Mouse (Mus musculus): Measurements from ENCODE around the gene Rasa3.
A peak's percentile ranks its signal among the peaks of the same experiment; 100 is the strongest.

Rasa3 gene

DNA sequence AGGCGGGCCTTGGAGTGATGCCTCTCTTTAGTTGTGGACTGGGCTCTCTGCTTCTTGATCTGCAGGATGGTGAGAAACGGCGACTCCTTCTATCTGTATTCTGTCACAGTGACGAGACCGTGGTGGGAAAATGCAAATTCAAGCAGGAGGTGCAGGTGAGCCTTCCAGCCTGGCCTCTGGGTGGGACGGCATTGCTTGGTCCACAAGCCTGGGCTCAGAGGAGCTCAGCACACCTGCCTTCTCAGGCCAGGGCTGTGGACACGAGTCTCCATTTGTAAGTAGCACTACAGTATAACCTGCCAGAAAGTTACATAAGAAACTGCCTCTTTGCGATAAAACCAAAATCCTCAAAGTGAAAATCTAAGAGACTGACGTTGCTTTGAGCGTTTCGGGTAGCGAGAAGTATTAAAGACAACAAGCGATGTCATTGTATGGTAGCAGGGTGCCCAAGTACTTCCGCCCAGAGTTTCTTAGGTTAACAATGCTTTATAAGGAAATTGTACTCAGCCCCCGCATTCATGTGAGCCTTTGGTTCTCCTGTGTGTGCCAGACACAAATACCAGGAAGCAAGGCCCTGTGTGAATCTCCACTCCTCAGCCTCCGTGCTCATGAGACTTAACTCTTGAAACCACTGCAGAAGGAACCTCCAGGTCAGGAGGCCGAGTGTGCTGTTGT is 60.4 kb downstream of the Rasa3 start:
- no peak for DNase-seq (ENCODE audit: low spot score)

DNA sequence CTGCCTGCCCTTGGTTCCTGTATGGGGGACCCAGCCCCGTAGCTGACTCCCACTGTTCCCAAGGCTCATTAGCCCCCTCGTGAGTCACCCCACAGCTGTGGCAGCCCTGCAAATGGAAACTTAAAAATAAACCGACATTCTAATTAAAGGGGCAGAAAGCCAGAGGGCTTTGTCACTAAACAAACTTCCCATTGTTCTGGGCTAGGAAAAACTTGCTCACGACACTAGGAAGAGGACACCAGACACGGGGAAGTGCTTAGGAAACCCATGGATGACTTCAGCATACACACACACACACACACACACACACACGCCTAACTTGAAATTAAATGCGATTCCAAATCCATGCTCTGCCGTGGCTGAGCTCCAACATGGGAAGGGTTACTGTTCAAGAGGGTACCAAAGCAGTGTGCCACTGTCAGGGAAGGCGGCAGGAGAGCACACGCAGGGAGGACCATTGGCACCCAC is 62.4 kb downstream of the Rasa3 start:
- DNase-seq (ENCODE audit: low spot score) = no peak

DNA sequence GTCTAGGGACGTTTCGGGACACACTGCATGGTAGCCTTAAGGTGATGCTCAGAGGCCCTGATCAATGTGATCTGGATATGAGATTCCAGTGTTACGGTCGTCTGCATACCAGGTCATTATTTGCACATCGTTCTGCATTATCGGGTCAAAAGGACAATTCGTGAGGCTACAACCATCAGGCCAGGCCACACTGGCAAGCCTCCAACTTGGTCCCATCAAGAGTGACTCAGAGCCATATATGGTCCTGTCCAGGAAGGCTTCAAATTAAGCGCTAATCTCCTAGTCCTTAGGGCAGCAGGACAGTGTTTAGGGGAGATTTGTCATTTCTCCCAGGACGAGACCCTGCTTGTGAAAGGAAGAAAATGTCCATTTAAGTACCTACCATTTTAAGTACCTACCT is 63.3 kb downstream of the Rasa3 start:
- no peak for DNase-seq (ENCODE audit: low spot score)

DNA sequence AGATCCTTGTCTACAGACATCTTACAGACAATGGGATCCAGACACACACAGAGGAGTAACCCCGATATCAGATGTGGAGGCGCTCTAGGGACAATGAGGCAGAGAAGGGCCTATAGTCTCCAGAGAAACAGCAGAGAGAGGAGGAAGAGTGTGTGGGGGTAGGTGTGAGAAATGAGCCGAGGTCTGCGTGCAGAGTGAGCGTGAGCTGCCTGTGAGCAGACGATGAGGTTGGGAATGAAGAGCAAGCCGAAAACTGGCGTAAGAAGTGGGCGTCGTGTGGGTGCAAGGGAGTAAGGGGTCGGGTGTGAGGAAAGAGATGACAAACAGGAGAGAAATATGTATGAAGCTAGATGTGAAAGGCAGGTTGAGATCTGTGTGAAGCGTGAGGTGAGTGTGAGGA is 65.7 kb downstream of the Rasa3 start:
- DNase-seq (ENCODE audit: low spot score) = no peak

DNA sequence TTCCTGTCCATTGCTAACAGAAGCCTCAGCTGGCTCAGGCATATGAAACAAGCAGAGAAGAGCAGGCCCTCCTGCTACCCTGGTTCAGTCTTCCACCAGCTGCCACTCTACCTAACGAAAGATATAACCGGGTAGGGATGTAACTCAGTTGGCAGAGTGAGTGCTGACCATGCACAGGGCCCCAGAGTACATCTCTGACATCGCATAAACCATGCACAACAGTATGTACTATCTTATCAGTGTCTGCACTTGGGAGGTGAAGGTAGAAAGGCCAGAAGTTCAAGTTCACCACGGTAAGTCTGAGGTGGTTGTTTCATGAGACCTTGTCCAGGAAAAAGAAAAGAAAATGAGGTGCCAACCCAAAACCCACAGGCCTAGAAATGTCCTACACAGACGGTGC is 67.4 kb downstream of the Rasa3 start:
- DNase-seq (ENCODE audit: low spot score) = no peak

DNA sequence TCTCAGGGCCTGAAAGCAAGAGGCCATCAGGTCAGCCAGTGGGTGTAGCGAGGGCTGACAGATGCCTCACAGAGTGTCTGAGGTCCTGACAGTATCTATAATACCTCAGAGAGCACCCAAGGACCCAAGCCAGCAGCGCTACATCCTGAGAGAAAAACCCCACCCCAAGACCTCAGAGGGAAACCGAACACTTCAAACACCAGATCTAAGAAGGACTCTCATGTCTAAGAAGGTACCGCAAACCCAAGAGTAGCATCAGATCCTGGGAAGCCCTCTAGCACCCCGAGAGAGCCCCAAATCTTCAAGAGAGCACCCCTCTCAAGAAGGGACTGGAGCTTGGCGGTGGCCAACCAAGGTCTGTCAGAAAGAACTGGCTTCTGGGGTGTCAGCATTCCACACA is 68.5 kb downstream of the Rasa3 start:
- no peak for DNase-seq (ENCODE audit: low spot score)

DNA sequence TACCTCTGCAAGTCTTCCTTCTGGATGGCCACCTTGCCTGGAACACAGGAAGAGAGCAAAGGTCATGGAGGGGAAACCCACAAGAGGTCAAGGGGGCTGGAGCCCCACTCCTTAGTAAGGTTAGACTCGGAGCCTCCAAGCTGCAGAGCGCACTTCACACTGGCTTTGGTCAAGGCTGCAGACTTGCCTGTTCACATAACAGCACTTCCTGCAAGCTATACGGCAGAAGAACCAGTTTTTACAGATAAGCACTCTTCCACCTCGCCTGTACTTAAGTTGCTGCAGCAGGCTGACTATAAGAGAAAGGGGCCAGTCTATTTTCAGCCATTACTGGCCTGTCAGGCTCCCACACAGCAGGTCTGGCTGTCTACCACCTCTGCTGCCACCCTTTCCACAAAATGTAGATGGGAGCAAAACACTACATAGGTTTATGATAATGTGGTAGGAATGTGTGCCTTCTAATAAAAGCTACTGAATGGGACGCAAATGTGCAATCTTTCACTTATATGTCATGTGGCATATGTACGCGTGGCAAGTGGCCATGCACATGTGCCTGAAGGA is 71.4 kb downstream of the Rasa3 start:
- DNase-seq (ENCODE audit: low spot score) = no peak

DNA sequence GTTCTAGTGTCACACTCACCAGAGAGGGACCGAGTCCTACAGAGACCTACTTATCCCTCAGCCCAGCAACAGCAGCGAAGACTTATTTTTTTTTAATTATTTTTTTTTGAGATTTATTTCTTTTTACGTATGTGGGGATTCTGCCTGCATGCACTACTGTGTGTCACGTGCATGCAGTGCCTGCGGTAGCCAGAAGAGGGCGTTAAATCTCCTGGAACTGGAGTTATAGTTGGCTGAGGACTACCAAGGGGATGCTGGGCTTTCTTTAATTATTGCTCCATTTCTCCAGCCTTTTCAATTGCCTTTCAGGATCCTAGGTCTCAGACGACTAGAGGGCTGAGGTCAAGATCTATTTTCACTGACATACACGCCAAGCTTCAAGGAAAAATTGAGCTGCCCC is 74.8 kb downstream of the Rasa3 start:
- DNase-seq (ENCODE audit: low spot score) = peak; percentile 70

DNA sequence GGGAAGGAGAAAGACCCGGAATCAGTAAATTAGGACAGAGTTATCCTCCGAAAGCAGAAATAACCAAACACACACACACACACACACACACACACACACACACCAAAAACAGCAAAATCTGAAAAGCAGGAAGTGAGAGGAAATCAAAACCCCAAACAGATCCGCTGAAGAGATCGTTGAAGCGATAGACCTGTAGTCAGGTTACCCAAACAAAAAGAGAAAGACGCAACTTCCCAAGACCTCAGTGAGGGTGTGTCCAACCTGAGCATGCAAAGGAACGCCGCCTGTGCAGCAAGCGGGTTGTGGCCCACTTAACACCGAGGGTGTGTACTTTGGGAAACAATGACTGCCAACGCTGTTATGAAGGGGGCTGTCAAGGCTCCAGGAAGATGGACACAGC is 76.2 kb downstream of the Rasa3 start:
- DNase-seq (ENCODE audit: low spot score) = no peak

DNA sequence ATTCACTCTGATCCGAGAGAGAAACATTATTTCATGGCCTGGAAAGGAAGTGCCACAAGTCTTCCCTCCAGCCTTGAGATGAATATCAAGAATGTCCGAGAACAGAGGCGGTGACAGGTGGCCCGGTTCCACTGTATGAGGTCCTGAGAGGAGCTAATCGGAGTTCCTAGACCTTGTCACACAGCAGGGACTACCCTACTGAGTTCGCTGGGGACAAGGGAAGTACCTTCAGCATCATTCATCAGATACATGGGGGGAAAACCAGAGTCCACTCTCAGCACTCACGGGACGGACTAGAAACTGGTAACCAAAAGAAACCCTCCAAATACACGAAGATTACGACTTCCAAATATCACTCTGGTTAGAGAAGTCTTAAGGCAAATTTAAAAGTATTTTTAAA is 76.7 kb downstream of the Rasa3 start:
- no peak for DNase-seq (ENCODE audit: low spot score)

DNA sequence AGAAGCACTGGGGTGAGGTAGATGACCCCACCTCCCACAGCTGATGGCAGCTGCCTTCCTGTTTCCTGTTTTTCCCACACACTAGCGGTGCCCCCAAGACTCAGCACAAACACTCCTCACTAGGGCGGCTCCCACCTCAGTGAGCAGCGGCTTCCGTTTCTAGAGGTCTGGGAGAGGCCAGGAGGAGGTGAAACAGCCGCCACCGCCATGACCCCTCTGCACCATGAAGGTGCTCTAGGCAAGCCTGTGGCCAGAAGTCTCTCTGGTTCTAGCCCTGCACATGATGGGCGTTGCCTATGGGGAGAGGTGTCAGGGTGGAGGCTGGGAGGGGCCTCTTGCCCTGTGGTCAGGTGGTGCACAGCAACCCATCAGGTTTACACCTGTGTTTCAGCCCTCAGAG is 77.2 kb downstream of the Rasa3 start:
- DNase-seq (ENCODE audit: low spot score) = no peak

DNA sequence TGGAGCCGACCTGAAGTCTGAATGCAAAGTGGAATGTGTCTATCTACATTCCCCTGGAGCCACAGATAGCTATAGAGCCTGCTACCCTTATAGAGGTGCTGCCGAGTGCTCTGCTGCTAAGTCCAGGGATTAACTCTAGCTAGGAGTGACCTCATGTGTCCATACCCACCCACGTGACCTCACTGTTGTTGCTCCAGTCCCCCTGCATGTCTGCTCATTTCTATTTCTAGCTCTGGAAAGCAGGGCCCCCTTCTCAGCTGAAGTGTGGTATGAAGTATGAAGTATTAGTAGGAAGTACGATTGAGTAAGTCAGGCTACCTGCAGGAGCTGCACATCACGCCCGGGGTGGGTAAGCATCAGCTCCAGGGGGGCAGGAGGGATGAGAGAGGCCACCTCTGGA is 79.6 kb downstream of the Rasa3 start:
- no peak for DNase-seq (ENCODE audit: low spot score)

DNA sequence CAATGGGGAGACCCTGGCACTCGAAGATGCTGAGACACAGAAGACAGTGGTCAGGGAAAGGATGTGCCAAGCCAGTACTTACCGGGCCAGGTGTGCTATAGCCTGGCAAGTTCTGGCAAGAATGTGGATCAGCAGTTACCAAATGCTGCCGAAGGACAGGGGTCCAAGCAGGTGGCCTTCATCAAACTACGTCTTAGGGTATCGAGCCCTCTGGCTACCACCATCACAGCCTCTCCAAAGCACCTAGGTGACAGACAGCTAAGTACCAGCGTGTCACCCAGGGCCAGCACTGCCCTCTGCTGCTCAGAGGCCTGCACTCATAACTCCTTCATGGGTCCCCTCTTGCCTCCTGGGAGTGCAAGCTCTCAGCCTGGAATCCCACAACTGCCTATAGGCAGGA is 81.5 kb downstream of the Rasa3 start:
- no peak for DNase-seq (ENCODE audit: low spot score)

DNA sequence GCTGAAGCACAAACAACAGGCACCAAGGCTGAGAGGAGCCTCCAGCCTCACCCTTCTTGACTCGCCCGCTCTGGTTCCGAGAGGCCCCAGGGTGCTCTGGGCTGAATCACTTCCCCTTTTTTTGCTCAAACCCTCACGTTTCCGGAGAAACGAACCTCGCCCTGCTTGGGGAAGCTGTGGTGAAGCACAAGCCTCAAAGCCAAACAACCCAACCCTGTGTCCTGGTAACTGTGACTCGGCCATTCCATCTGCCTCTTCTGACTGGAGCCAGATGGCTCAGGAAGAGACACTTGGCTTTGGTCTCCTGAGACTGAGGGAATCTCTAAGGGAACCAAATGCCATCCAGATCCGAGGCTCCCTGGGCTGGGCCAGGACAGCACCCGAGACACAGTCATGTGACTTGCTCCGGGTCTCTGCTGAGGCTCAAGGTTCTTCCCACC is 82.5 kb downstream of the Rasa3 start:
- DNase-seq (ENCODE audit: low spot score) = no peak

DNA sequence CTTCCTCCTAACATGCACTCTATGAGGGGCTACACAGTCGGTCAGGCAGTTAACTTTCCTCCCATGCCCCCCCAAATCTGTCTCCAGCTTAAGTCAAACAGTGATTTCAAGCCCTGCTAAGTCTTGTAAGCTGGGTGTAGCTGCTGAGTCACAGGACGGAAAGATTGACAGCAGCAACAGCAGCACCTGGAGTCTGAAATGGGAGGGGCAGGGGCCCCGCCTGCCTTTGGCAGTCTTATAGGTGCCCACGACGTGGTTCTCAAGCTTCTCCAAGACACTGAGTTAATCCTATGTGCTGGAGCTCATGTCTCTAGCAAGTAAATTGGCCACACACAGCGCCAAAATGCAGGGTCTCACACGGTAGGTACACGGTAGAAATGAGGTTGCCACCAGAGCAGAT is 84.1 kb downstream of the Rasa3 start:
- no peak for DNase-seq (ENCODE audit: low spot score)

DNA sequence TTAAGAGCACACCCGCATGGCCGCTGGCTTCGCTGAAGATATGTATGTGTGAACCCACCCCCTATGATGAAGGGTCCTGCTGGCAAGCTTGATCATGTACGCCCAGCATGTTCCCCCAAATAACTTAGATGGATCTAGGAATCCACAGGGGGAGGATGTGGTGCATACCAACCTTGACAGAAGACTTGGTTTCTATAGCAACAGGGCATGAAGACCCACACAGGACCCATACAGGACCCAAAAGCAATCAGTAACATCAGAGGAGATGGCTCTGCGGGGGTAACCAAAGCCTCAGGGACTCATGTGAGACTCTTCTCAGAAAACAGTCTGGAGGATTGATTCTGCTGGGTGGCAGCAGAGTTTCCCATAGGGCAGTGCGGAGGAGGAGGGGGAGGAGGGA is 86.2 kb downstream of the Rasa3 start:
- DNase-seq (ENCODE audit: low spot score) = no peak

DNA sequence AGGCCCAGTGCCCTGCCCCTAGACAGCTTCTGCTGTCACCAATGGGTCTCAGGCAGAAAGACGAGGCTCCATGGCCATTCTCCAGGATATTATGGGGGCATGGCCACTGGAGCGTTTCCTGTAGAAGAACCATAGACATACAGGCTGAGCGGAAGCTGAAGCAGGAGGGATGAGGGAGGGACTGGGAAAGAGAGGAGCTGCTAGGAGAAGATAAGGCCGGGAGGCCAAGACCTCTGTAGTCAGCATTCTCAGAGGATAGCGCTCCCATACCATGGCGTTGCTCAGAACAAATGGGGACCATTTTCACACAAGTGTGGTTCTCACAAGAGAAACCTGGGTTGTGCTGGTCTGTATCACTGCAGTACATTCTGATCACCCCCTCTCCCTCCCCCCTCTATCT is 88.3 kb downstream of the Rasa3 start:
- DNase-seq (ENCODE audit: low spot score) = no peak

DNA sequence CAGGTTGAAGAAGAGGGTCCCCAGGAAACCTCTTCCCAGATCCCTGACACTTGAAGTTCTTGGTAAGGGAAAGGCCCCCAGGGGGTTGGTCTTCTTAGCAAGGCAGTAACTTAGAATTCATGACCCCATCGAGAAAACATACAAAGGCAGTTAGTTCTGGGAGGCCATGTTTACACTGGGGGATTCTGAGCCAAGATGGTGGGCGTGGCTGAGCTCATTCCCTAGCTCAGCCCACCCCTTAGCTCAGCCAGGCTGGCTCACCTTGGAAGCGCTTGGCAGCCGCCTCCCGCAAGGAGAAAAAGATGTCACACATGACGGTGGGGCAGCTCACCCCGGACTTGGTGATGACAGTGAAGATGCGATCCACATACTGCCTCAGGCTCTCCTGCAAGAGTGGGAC is 92.8 kb downstream of the Rasa3 start:
- DNase-seq (ENCODE audit: low spot score) = no peak

DNA sequence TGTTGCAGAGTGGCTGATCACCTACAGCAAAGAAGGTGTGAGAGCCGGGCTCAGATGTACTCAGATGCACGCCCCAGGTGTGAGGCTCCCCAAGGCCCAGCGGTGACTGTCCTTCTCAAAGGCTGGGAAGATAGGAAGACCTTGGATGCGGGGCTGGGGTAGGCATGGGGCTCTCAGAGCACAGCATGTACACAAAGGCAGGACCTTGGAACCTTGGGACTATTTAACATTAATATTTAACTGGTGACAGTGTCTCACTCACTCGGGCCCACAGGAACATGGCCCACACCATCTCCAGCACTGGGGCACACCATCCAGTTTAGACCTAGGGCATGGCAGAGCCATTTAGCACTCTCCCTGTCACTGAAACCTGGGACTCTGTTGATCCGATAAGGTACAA is 99.5 kb downstream of the Rasa3 start:
- no peak for DNase-seq (ENCODE audit: low spot score)

DNA sequence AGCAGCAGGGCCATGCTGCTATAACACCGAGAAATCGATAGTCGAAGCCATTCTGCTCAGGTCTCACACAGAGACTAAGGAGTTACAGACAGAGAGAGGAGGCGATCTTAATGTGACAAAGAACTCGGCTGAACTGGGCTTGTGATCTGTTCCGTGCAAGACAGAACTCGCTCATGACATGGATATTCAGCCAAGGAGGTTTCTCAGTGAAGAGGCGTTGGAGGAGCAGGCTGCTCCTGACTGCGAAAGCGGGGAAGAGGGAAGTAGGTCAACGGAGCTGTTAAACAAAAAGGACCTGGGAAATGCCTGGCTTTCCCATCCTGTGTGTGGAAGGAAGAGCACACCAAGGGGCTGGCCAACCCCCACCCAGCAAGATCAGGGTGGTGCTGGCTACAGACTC is 105.4 kb downstream of the Rasa3 start:
- DNase-seq (ENCODE audit: low spot score) = no peak

DNA sequence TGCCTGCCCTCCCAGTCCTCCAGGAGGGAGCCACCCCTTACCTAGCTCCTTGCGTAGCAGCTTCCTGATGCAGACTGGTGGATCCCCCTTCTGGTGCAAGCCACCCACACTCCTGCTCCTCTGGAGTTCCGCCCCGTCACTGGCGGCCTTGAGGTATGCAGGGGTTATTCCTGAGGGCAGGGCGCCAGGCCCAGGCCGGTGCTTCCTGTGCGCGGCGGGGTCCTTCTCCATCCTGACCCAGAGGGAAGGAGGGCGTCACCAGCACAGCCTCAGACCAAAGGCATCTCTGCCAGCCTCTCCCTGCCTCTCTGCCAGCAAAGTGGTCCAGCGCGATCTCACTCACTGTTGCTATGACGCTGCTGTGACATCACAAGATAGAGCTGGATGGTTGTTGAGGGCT is 115.3 kb downstream of the Rasa3 start, which contains the start of gene 1700029H14Rik:
TSS of gene 1700029H14Rik (minus strand) at position 344 of the 400 bp plus-strand sequence.
- peak; percentile 39 for DNase-seq (ENCODE audit: low spot score)

DNA sequence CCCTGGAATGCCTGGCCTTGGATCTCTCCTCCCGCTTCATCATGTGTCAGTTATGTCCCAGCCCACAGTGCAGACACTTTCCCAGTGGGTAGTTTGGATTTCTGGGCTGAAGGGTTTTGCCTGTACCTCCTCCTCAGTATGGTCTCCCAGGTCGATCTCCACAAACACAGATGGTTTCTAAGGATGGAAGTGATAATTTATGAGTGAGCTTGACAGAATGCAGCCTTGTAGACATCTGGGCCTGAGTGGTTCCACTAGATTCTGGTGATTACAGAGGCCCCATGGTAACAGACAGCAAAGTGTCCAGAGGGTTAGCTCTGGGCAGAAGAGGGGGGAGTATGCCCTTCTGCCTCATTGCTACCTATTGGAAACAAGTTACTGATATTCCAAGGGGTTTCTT is 119.9 kb downstream of the Rasa3 start:
- no peak for DNase-seq (ENCODE audit: low spot score)

DNA sequence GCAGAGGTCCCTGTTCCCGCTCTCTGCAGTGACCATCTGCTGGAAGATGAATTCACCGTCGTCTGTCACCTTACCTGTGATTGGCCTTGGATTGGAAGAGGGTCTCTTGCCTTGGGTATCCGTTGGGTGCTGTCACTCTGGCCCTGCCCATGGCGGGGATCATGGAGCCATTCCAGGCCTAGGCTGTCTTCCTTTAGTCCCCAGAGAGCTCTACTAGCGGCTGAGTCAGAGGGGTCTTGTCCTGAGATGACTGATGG is 125.9 kb downstream of the Rasa3 start:
- no peak for DNase-seq (ENCODE audit: low spot score)

All from embryo, embryonic 10 days (tissue).